8 mouse cellular contexts compared by ENCODE assay signal in the genomic region with DNA sequence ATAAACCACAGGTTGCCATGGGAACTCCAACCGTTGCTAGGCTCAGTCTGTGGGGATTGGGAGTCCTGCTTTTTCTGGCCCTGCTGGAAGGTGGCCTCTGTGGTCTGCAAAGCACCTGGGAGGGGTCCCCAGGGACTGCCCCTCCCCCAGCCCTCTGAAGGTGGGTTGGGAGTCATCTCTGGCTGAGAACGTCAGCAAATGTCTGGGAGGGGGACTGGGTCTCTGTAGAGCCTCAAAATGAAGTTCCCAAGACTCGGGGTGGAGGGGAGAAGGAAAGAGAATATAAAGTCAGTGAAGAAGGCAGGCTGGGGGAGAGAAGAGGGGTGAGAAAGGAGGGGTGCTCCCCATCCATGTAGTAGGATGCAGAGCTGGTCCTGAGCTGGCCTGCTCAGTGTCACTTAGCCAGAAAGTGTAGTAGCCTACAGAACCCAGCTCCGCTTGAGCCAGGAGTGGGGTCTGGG. TPM values are rescaled to one million over a fixed set of nuclear protein-coding genes. Genes with fewer than 3 reads are reported as not detected.
DNase-seq lines count a peak whose midpoint lies in the region; ATAC-seq and TF ChIP-seq lines count a peak whose summit lies in the region.

No protein-coding gene starts in this region.

- peaks cover 4% of the 10 kb centered on the region for H3K4me1 ChIP-seq in liver, embryonic 11.5 days (replicated peaks; ENCODE audit: control insufficient read depth, insufficient read depth, low read length)
- 0 out of 2 replicates have a peak, but pooled peaks cover 7% of the 10 kb centered on the region for H3K4me1 ChIP-seq in liver, postnatal 0 days (ENCODE audit: insufficient read depth)
- peaks cover 19% of the 10 kb centered on the region for H3K4me1 ChIP-seq in embryonic facial prominence, embryonic 14.5 days (ENCODE audit: control insufficient read depth, insufficient read depth, low read length)
- H3K4me1 ChIP-seq in kidney, embryonic 16.5 days (ENCODE audit: insufficient read depth, low read length): peaks cover 27% of the 10 kb centered on the region
- no peaks in the 10 kb centered on the region for H3K4me1 ChIP-seq in cerebellum, adult 2 months (ENCODE audit: control insufficient read depth, insufficient read depth, low read length)

- ATAC-seq in liver, embryonic 11.5 days (replicated peaks; ENCODE audit: low FRiP score): no peak; the same call in 1 of the 2 replicates
- ATAC-seq in liver, postnatal 0 days: no peak
- ATAC-seq in embryonic facial prominence, embryonic 14.5 days (ENCODE audit: low read depth): peak; percentile 80
- ATAC-seq in kidney, embryonic 16.5 days (ENCODE audit: low FRiP score, low TSS enrichment): peak; percentile 79
- ATAC-seq in megakaryocyte progenitor cell, adult 5-6 weeks (replicated peaks; ENCODE audit: poor library complexity): 0 out of 2 replicates have a peak, but pooled peaks have one; percentile 23
- no peak for ATAC-seq in erythroid progenitor cell, adult 5-6 weeks (replicated peaks; ENCODE audit: low FRiP score, poor library complexity, severe bottlenecking)

- H3K4me3 ChIP-seq in liver, embryonic 11.5 days (ENCODE audit: low read depth, low read length): no peak overlapping the region
- H3K4me3 ChIP-seq in liver, postnatal 0 days (ENCODE audit: low read depth, low read length): no peak overlapping the region
- no peak overlapping the region for H3K4me3 ChIP-seq in embryonic facial prominence, embryonic 14.5 days (ENCODE audit: low read depth, low read length)
- H3K4me3 ChIP-seq in kidney, embryonic 16.5 days (ENCODE audit: low read length): no peak overlapping the region
- H3K4me3 ChIP-seq in cerebellum, adult 2 months (replicated peaks; ENCODE audit: insufficient read depth, low read depth, low read length): no peak overlapping the region

- TF ChIP-seq POLR2A in cerebellum, adult 2 months (IDR thresholded peaks at IDR 0.05; ENCODE audit: borderline replicate concordance, insufficient read depth, low read length): no peak

- no peak overlapping the region for H3K9ac ChIP-seq in liver, embryonic 11.5 days (ENCODE audit: low read depth, low read length)
- H3K9ac ChIP-seq in liver, postnatal 0 days (replicated peaks): no peak overlapping the region
- no peak overlapping the region for H3K9ac ChIP-seq in embryonic facial prominence, embryonic 14.5 days (ENCODE audit: low read depth, low read length)
- peak overlapping the region; percentile 31; the same call in 1 of the 2 replicates for H3K9ac ChIP-seq in kidney, embryonic 16.5 days (replicated peaks; ENCODE audit: low read length)

- no peaks in the 10 kb centered on the region for H3K36me3 ChIP-seq in liver, embryonic 11.5 days (ENCODE audit: control insufficient read depth, insufficient read depth, low read length)
- H3K36me3 ChIP-seq in liver, postnatal 0 days (replicated peaks; ENCODE audit: insufficient read depth, low read length): no peaks in the 10 kb centered on the region
- H3K36me3 ChIP-seq in embryonic facial prominence, embryonic 14.5 days (ENCODE audit: control insufficient read depth, insufficient read depth, low read length): no peaks in the 10 kb centered on the region
- H3K36me3 ChIP-seq in kidney, embryonic 16.5 days (ENCODE audit: insufficient read depth, low read length): no peaks in the 10 kb centered on the region

- H3K9me3 ChIP-seq in liver, embryonic 11.5 days (ENCODE audit: control insufficient read depth, low read length): no peaks in the 10 kb centered on the region
- no peaks in the 10 kb centered on the region for H3K9me3 ChIP-seq in liver, postnatal 0 days (ENCODE audit: low read length)
- H3K9me3 ChIP-seq in embryonic facial prominence, embryonic 14.5 days (ENCODE audit: control insufficient read depth, low read length): no peaks in the 10 kb centered on the region
- no peaks in the 10 kb centered on the region for H3K9me3 ChIP-seq in kidney, embryonic 16.5 days (ENCODE audit: low read length)

- H3K27ac ChIP-seq in liver, embryonic 11.5 days (ENCODE audit: low read depth, low read length): peak overlapping the region; percentile 7; the same call in 1 of the 2 replicates
- no peak overlapping the region for H3K27ac ChIP-seq in liver, postnatal 0 days (ENCODE audit: low read depth)
- H3K27ac ChIP-seq in embryonic facial prominence, embryonic 14.5 days (replicated peaks; ENCODE audit: low read depth, low read length): peak overlapping the region; percentile 35
- H3K27ac ChIP-seq in kidney, embryonic 16.5 days (ENCODE audit: low read length): peak overlapping the region; percentile 87
- no peak overlapping the region for H3K27ac ChIP-seq in cerebellum, adult 2 months (ENCODE audit: insufficient read depth, low read length)

- H3K4me2 ChIP-seq in liver, embryonic 11.5 days: no peak overlapping the region
- no peak overlapping the region for H3K4me2 ChIP-seq in liver, postnatal 0 days (ENCODE audit: low read depth, low read length)
- H3K4me2 ChIP-seq in embryonic facial prominence, embryonic 14.5 days (ENCODE audit: low read depth, low read length): peak overlapping the region; percentile 33; the same call in 1 of the 2 replicates
- peak overlapping the region; percentile 50 for H3K4me2 ChIP-seq in kidney, embryonic 16.5 days (replicated peaks; ENCODE audit: low read depth, low read length)

- TF ChIP-seq CTCF in liver, postnatal 0 days (IDR thresholded peaks at IDR 0.05; ENCODE audit: low read depth): no peak
- no peak for TF ChIP-seq CTCF in cerebellum, adult 2 months (IDR thresholded peaks at IDR 0.05; ENCODE audit: borderline replicate concordance, insufficient read depth, low read depth, low read length)

- DNase-seq in liver, embryonic 11.5 days (ENCODE audit: low spot score): no peak
- DNase-seq in liver, postnatal 0 days: no peak
- peak; percentile 84 for DNase-seq in embryonic facial prominence, embryonic 14.5 days (ENCODE audit: low spot score)
- DNase-seq in cerebellum, adult 2 months: no peak
- DNase-seq in gastrocnemius, adult 8-10 months (ENCODE audit: low spot score in 2 of 2): no peak

- no peaks in the 10 kb centered on the region for H3K27me3 ChIP-seq in liver, embryonic 11.5 days (replicated peaks; ENCODE audit: control insufficient read depth, insufficient read depth, low read length)
- 0 out of 2 replicates have a peak, but pooled peaks cover 3% of the 10 kb centered on the region for H3K27me3 ChIP-seq in liver, postnatal 0 days (ENCODE audit: insufficient read depth, low read length)
- H3K27me3 ChIP-seq in embryonic facial prominence, embryonic 14.5 days (replicated peaks; ENCODE audit: control insufficient read depth, insufficient read depth, low read length): no peaks in the 10 kb centered on the region
- H3K27me3 ChIP-seq in kidney, embryonic 16.5 days (ENCODE audit: insufficient read depth, low read length): no peaks in the 10 kb centered on the region
- no peaks in the 10 kb centered on the region for H3K27me3 ChIP-seq in cerebellum, adult 2 months (ENCODE audit: control insufficient read depth, insufficient read depth, low read length)

- TF ChIP-seq EP300 in liver, postnatal 0 days (IDR thresholded peaks at IDR 0.05; ENCODE audit: low read depth): no peak

- 38% methylated on average over 4 of the region's 4 CpGs for WGBS in liver, embryonic 11.5 days
- WGBS in liver, postnatal 0 days (ENCODE audit: insufficient replicate concordance): 33% methylated on average over 4 of the region's 4 CpGs
- 20% methylated on average over 4 of the region's 4 CpGs for WGBS in embryonic facial prominence, embryonic 14.5 days
- 32% methylated on average over 4 of the region's 4 CpGs for WGBS in kidney, embryonic 16.5 days
- WGBS in cerebellum, adult 2 months: 53% methylated on average over 4 of the region's 4 CpGs

RNA-seq across cellular contexts. Expression of gene Neurl1b, which starts 33.6 kb away (rescaled TPM):
- polyA plus RNA-seq in liver, embryonic 11.5 days (2014; fragmentation: Nextera tagmentation; extraction: Ambion mirVana): 0.08 and 0.12 TPM in 2 replicates
- 0.05 and 0.06 TPM in 2 replicates for polyA plus RNA-seq in liver, postnatal 0 days (2015; fragmentation: Nextera tagmentation; extraction: Ambion mirVana)
- polyA plus RNA-seq in embryonic facial prominence, embryonic 14.5 days (2014; fragmentation: Nextera tagmentation; extraction: Ambion mirVana): 0.85 and 1.0 TPM in 2 replicates
- 1.7 and 2.4 TPM in 2 replicates for polyA plus RNA-seq in kidney, embryonic 16.5 days (2015; fragmentation: Nextera tagmentation; extraction: Ambion mirVana)
- 1.6 and 2.2 TPM in 2 replicates for total RNA-seq in megakaryocyte progenitor cell, adult 5-6 weeks (2015)
- total RNA-seq in megakaryocyte progenitor cell, adult 5-6 weeks (2017): 1.9 and 2.2 TPM in 2 replicates
- 0.84 and 1.1 TPM in 2 replicates for polyA plus RNA-seq in cerebellum, adult 2 months (2012; rRNA removed)
- 0.72 and 2.5 TPM in 2 replicates for total RNA-seq in erythroid progenitor cell, adult 5-6 weeks (2015; ENCODE audit: low replicate concordance)
- 1.5 and 2.4 TPM in 2 replicates for total RNA-seq in erythroid progenitor cell, adult 5-6 weeks (2017; ENCODE audit: low replicate concordance)
- 1 to 10 TPM; 1.9 to 3.5 (median 2.5) TPM for total RNA-seq in gastrocnemius, adult 8-10 months (2022)

Comparison
In these comparisons a context has a peak if more than half of its experiments do, and no peak if none do; other contexts are left out.
1. H3K27ac ChIP-seq: peak in liver, embryonic 11.5 days (single experiment), embryonic facial prominence, embryonic 14.5 days (single experiment) and kidney, embryonic 16.5 days (single experiment); none in liver, postnatal 0 days (single experiment) and cerebellum, adult 2 months (single experiment).
2. ATAC-seq: peak in embryonic facial prominence, embryonic 14.5 days (single experiment), kidney, embryonic 16.5 days (single experiment) and megakaryocyte progenitor cell, adult 5-6 weeks (single experiment); none in liver, embryonic 11.5 days (single experiment), liver, postnatal 0 days (single experiment) and erythroid progenitor cell, adult 5-6 weeks (single experiment).
3. H3K4me2 ChIP-seq: peak in embryonic facial prominence, embryonic 14.5 days (single experiment) and kidney, embryonic 16.5 days (single experiment); none in liver, embryonic 11.5 days (single experiment) and liver, postnatal 0 days (single experiment).